Mouse (Mus musculus) erythroblast, embryonic 14.5 days (primary cell): ENCODE results near the gene Cst13. TPM values are rescaled to one million over a fixed set of nuclear protein-coding genes. Genes with fewer than 3 reads are reported as not detected.

ENCODE experiments used
- H3K27me3 ChIP-seq: 2 replicates; pipeline ENCODE4 v1.6.1; 2012; ENCODE audit warnings: inconsistent platforms; ENCODE audit not compliant: control insufficient read depth
- H3K36me3 ChIP-seq: 2 replicates; pipeline ENCODE4 v1.6.1; 2012; ENCODE audit warnings: mild to moderate bottlenecking, inconsistent platforms; ENCODE audit not compliant: control insufficient read depth
- H3K4me1 ChIP-seq: 2 replicates; pipeline ENCODE4 v1.6.1; 2012; ENCODE audit warnings: inconsistent platforms; ENCODE audit not compliant: control insufficient read depth
- H3K4me3 ChIP-seq: replicated peaks from 2 replicates; pipeline ENCODE3; 2012; ENCODE audit warnings: moderate library complexity, mild to moderate bottlenecking, inconsistent platforms
- H3K9me3 ChIP-seq: 2 replicates; pipeline ENCODE4 v1.6.1; 2012; ENCODE audit warnings: low read length, inconsistent platforms, mixed read lengths; ENCODE audit not compliant: control insufficient read depth
- GATA1 ChIP-seq: IDR thresholded peaks from 2 replicates; pipeline ENCODE4 v1.6.1; 2012; ENCODE audit warnings: low read length, inconsistent platforms, mixed read lengths
- TAL1 ChIP-seq: IDR thresholded peaks from 3 replicates; pipeline ENCODE4 v1.6.1; 2012; ENCODE audit warnings: low read length, inconsistent platforms, mixed read lengths
- polyA plus RNA-seq: library from polyadenylated mRNA; stranded (reverse); fragments of >175 nt; gene quantifications from 2 replicates; pipeline ENCODE4 v1.2.3, GENCODE M21; 2012

Cst13 gene
- polyA plus RNA-seq, 1 experiment, result not detected

DNA sequence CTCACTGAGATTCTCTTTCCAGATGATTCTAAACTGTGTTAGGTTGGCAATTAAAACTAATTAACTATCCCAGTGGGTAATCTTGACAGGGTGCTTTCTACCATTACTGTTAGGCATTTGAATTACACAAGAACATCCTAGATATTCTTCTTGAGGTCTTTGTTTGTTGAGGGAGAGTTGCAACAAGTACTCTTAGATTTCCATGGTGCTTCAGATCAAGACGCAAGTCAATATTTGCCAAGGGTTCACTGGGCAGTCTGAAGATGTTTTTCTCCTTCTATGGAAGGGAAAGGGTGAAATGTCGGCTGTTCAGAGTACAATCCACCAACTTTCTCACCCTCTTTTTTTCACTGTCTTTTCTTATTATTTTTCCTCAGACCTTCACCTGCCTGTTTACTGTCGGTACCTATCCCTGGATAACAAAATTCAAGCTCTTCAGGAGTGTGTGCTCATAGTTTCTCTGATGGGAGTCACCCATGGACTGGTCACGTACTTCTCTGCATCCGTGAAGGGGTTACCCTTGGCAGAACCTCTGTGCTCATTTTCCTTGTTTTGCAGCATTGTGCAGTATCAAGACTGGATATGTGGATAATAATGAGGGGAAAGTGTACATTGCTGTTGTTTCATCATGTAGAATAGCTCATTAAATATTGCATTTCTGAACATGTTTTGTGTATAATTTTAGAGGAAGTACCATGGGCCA lies 18.3 kb downstream of the Cst13 start:
- no peak for TF ChIP-seq GATA1
- no peak for TF ChIP-seq TAL1
- no peak overlapping the region for H3K4me3 ChIP-seq
- no peaks in the 10 kb centered on the region for H3K36me3 ChIP-seq
- no peaks in the 10 kb centered on the region for H3K9me3 ChIP-seq
- no peaks in the 10 kb centered on the region for H3K4me1 ChIP-seq
- no peaks in the 10 kb centered on the region for H3K27me3 ChIP-seq

DNA sequence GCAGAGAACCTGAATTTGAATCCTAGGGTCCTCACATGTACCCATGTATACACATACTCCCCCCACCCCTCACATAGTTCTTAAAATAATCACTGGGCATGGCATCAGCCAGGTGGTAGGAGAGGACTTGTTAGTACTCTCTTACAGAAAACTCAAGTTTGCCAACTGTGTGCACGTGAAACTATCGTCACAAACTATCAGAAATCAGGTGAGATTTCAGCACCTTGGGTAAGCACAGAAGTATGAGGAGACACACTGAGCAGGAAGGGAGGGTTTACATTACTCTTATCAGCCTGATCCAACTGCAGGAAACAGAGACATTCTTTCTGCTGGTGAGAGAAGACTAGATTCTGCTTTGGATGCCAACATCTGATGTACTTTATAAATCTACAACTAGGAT lies 19.3 kb downstream of the Cst13 start:
- no peak overlapping the region for H3K4me3 ChIP-seq
- TF ChIP-seq TAL1 (no peak), GATA1 (no peak)
- no peaks in the 10 kb centered on the region for H3K9me3 ChIP-seq
- H3K27me3 ChIP-seq, result no peaks in the 10 kb centered on the region
- H3K4me1 ChIP-seq, result no peaks in the 10 kb centered on the region
- H3K36me3 ChIP-seq, result no peaks in the 10 kb centered on the region

DNA sequence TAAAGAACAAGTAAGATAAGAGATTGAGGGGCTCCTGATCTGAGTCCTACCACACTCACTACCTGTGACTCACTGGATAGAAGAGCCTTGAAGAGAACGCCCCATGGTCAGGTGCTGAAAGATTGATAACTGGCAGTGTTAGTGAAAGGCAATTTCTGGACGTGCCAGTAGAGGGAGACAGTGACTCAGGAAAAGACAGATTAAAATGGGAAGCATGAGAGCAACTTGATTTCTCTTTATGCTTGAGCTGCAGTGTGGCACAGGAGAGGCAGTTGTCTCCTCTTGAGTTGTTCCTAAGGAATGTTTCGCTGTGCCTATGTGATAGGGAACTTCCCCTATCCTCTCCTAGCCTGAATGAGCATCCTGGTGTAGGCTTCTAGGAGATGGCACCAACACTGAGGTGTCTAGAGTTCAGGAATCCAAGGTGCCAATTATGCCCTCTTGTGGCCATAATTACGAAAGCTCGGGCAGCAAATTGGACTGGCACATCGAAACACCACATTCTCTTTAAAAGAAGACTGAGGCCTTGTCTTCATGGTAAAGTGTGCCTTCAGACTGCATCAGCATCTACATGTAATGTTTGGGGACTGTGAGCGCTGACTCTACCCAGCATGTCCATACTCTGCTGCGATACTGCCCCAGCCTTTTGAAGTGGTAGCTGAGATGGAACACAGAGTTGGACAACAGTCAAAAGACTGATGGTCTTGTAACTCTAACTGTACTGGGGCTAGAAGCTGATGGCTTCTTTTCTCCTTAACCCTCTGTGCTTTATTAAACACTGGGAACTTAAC lies 31.4 kb downstream of the Cst13 start:
- Histone ChIP-seq H3K4me1 (no peaks in the 10 kb centered on the region), H3K36me3 (no peaks in the 10 kb centered on the region), H3K9me3 (no peaks in the 10 kb centered on the region), H3K27me3 (no peaks in the 10 kb centered on the region), H3K4me3 (no peak overlapping the region)
- TF ChIP-seq GATA1 (no peak), TAL1 (no peak)

DNA sequence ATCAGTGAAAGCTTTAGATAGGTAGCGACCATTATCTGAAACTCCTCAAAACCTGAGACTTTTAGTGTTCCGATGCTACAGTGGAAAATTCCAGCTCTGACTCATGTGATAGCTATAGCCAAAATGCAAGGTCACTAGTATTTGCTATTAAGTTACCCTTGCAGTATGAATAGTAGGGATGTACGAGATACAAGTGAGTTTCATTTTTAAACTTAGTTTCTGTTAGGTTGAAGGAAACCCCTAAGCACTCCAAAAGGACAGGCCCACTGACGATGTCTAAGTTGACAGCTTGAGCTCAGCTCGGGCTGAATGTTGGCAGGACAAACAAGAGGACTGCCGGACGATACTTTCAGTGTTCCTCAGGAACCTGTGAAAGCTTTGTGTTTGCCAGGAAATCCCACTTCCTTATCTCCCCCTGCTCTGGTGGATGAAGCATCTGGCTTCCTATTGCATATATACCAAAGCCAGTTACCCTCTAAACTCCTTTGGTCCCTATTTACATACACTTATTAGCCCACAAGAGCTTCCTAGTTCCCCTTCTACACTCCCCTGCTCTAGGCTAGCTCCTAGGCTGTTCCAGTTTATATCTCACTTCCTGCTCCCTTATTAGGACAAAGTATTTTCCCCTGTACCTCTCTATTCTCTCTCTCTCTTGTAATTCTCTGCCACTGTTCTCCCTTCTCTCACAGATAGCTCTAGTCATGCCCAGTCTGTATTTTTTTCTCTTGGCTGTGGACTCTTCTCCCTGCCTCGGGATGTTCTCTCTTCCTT lies 36.9 kb downstream of the Cst13 start:
- TF ChIP-seq TAL1, result no peak
- Histone ChIP-seq H3K36me3 (no peaks in the 10 kb centered on the region), H3K27me3 (no peaks in the 10 kb centered on the region), H3K4me1 (no peaks in the 10 kb centered on the region), H3K4me3 (no peak overlapping the region), H3K9me3 (no peaks in the 10 kb centered on the region)

DNA sequence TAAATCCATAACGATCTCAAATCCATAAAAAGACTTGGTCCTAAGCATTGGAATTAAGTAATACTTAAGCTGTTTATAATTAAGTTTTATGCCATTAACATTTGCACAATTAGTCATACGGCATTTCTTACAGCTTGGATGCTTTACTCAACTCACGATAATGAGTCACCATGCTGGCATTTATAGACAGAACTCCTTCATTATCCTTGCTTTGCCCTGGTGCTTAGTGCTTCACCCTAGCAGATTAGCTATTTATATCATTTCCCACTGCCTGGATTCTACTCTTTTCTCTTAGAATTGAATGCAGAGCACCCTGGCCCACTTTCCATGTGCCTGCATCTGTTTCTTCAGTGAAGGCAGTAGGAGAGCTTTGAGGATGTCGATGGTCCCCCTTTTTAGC lies 37.6 kb downstream of the Cst13 start:
- Histone ChIP-seq H3K4me1 (no peaks in the 10 kb centered on the region), H3K9me3 (no peaks in the 10 kb centered on the region), H3K36me3 (no peaks in the 10 kb centered on the region), H3K27me3 (no peaks in the 10 kb centered on the region), H3K4me3 (no peak overlapping the region)
- no peak for TF ChIP-seq GATA1

DNA sequence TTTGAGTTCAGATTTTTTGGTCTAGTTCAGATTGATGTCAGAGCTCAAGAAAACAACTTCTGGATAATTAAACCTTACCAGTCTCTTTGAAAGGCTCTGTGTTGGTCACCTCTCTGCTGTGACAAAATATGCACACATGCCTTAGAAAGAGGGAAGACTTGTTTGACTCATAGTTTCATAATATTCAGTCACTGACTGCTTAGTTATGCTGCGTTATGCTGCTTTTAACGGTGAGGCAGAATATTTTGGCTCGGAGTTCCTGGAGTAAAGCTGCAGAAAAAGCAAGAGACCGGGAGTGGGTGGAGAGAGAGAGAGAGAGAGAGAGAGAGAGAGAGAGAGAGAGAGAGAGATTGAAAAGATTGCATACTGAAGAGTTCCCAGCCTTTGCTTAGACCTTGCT lies 41.1 kb downstream of the Cst13 start:
- Histone ChIP-seq H3K4me3 (no peak overlapping the region), H3K36me3 (no peaks in the 10 kb centered on the region), H3K9me3 (no peaks in the 10 kb centered on the region), H3K4me1 (no peaks in the 10 kb centered on the region), H3K27me3 (no peaks in the 10 kb centered on the region)
- TF ChIP-seq TAL1, result no peak
- no peak for TF ChIP-seq GATA1

DNA sequence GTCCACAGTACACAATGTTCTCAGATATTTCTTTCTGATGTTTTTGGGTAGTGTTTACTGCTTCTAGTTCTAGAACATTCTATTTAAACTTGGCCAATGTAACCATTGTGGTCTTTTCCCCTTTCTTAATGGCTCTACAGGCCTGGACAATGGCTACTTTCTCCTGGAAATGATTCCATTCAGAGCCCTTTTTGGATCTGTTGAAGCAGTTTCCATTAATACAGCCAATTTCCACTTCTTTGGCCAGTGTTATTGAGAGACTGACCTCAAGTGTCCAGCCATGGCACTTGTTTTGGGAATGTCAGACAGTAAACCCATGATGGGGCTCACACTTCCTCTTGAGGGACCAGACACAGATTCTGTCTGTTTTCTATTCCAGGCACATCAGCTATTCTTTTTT lies 41.8 kb downstream of the Cst13 start:
- H3K9me3 ChIP-seq, result no peaks in the 10 kb centered on the region
- no peaks in the 10 kb centered on the region for H3K27me3 ChIP-seq
- H3K36me3 ChIP-seq, result no peaks in the 10 kb centered on the region
- TF ChIP-seq TAL1, result no peak
- H3K4me3 ChIP-seq, result no peak overlapping the region
- H3K4me1 ChIP-seq, result no peaks in the 10 kb centered on the region

DNA sequence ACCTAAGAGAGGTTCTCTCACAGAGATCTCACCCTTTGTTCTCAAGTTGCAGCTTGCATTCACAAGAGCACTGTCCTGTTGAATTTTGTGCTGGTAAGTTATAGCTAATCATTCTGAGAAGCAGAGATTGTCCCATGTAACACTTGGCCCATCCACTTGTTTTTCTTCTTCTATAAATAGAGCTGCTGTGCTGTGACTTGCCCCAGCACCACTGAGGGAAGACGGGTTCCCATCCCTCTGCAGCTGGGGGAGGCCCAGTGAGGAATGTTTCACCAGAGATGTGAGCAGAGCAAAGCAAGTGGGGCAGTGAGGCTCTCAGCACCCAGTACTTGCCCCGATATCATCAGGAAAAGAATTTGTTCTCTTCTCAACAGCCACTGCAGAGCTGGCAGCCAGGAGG lies 45.1 kb downstream of the Cst13 start, which contains the start of gene 9230104L09Rik:
Gene 9230104L09Rik, minus strand, starts transcription at position 73 of the 400 bp plus-strand sequence.
- Histone ChIP-seq H3K9me3 (no peaks in the 10 kb centered on the region), H3K4me3 (no peak within 1 kb of the TSS), H3K27me3 (no peaks in the 10 kb centered on the region), H3K4me1 (no peaks in the 10 kb centered on the region), H3K36me3 (no peaks in the 10 kb centered on the region)
- TF ChIP-seq TAL1 (no peak), GATA1 (no peak)

DNA sequence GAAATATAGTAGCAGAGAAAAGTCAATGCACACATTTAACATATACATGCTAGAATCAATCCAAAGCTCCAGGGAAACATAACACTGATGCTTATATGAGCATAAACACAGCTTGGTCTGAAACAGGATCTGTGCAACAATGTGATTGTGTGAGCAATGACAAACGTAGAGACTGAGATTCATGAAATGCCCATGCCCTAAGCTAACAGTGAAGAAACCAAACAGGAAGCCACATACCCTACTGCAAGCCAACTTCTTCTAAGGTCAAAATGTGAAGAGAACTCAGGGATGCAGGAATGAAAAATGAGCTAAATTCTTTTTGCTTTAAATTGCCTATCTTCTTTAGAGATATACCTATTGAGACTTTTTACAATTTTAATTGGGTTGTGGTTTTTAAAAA lies 49.1 kb downstream of the Cst13 start:
- TF ChIP-seq TAL1 (no peak), GATA1 (no peak)
- no peak overlapping the region for H3K4me3 ChIP-seq
- H3K9me3 ChIP-seq, result no peaks in the 10 kb centered on the region
- peaks cover 3% of the 10 kb centered on the region for H3K4me1 ChIP-seq
- H3K27me3 ChIP-seq, result no peaks in the 10 kb centered on the region
- peaks cover 7% of the 10 kb centered on the region; the same call in 1 of the 2 replicates for H3K36me3 ChIP-seq
